Mouse (Mus musculus): ENCODE measurements around the gene Cfap52. TPM values are rescaled to one million over a fixed set of nuclear protein-coding genes. Genes with fewer than 3 reads are reported as not detected.

Cfap52 gene
- polyA plus RNA-seq (2012; rRNA removed) = 1.8 and 2.8 TPM in 2 replicates

GRCm38 (mm10) chr11:67965242-67965883, at the start of gene Cfap52:
Cfap52 (minus strand) TSS chr11:67965651.

GRCm38 (mm10) chr11:67965905-67966878, 741 bp upstream of the Cfap52 start, which contains the start of gene Stx8:
Stx8 (plus strand) TSS chr11:67966193.

GRCm38 (mm10) chr11:67921827-67922754, 43.4 kb downstream of the Cfap52 start, which contains the start of gene Usp43:
Usp43 (minus strand) TSS chr11:67922153.

Other genes starting within 250 kb of the Cfap52 start
- gene Glp2r, start 194.5 kb downstream of the Cfap52 start, polyA plus RNA-seq (2012; rRNA removed) = 0.04 TPM in 2 replicates
- gene Gsg1l2, start 191.0 kb downstream of the Cfap52 start, polyA plus RNA-seq (2012; rRNA removed) = 0.05 TPM in 1 of 2 replicates, not detected in the other
- gene Dhrs7c, start 167.5 kb downstream of the Cfap52 start, polyA plus RNA-seq (2012; rRNA removed) = 0.09 and 3.0 TPM in 2 replicates
- gene Usp43, start 43.5 kb downstream of the Cfap52 start, polyA plus RNA-seq (2012; rRNA removed) = 7.9 and 9.5 TPM in 2 replicates
- 27.2 and 28.7 TPM in 2 replicates for gene Stx8, start 542 bp upstream of the Cfap52 start, polyA plus RNA-seq (2012; rRNA removed)

All from central nervous system, embryonic 18 days (tissue).